Mouse (Mus musculus) stomach, postnatal 0 days (tissue): ENCODE results near the gene Krt39.

Source experiments
- CTCF ChIP-seq: IDR thresholded peaks from 2 replicates; pipeline ENCODE4 v1.5.1; 2016; ENCODE audit warnings: antibody characterized with exemption, low read depth, mild to moderate bottlenecking, moderate library complexity
- EP300 ChIP-seq: optimal IDR thresholded peaks from 2 replicates; pipeline ENCODE3; 2016; ENCODE audit warnings: antibody characterized with exemption

DNA sequence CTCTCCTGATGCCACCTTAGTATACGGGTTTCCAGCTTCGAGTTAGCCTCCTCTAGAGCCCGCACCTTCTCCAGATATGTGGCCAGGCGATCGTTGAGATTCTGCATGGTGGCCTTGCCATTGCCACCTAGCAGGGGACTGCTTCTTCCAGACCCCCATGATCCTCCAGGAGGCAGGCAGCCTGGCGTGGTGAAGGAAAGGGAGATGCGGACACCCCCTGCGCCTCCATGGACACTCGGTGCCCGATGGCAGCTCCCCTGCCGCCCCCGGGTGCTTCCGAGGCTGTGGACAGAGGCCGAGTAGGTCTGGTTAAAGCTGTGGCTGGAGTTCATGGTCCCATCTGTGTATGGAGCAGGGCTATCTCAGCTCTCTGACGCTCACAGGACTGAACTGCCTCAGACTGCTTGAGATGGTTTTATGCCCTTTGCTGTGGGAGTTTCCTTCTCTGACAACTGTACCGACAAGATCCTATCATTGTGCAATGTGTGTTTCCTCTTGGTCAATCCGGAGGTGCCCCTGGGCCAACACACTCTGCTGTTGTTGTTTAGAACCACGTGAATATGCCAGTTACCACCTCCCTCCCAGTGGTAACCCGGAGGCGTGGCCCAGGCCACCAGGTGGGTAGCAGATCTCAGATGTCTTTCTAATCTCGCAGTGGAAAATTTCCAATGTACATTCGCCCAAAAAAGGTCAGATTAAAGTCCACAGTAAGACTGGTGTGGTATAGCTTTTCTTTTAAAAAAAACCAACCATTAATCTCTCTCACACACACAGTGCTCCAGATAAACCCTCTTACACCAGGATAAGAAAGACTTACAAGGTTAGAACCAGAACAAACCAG is 28.2 kb downstream of the Krt39 start, which contains the start of gene Krt23:
- TF ChIP-seq CTCF (no peak), EP300 (no peak)
